Mouse (Mus musculus): Measurements from ENCODE around the gene Trim66.

DNA sequence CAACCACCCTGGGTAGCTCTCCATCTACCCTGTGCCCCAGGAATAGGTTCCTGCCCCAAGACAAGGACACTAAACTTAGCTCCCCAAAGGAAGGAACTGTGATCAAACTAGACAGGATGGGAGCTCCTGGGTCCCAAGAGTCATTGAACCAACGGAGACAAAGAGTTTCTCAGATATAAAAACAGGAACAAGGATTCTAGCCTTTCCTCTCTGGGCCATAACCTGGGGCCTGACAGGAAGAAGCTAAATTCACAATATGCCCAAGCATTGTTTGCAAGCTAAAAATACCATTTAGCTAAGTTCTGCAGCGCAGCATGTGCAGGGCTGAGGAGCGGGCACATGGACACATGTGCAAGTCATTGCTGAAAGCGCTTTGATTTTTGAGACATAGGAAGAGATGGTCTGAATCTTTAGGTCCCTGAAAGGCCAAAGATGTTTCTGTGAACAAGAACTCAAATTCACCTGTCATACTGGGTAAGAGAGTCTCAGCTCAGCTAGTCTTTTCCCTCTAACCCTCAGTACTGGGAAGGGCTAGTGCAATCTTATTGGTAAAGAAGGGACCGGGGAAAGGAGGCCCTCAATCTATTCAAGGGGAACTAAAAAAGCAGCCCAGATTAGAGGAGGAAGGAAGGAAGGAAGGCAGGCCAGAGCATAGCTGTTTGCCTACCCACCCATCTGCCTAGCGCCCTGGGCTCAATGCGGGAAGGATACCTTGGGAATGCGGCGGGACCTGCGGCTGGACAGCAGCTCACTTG is 33.9 kb upstream of the Trim66 start:
- no peak for TF ChIP-seq CTCF (IDR thresholded peaks at IDR 0.05; ENCODE audit: extremely low read depth, insufficient read depth, insufficient read length, insufficient replicate concordance)
- TF ChIP-seq POLR2A (IDR thresholded peaks at IDR 0.05; ENCODE audit: low read depth, low read length), result no peak
